Mouse (Mus musculus) heart, postnatal 14 days (tissue): Measurements from ENCODE around the gene Fndc7. TPM values are rescaled to one million over a fixed set of nuclear protein-coding genes. Genes with fewer than 3 reads are reported as not detected.

ENCODE experiments used
- DNase-seq, 2 experiments: peaks; one replicate each; pipeline ENCODE4 v3.0.0; 2021 to 2022
- intact Hi-C: fragments of 180-260 bp; cut with DNase I; formaldehyde crosslinking; loops from one replicate; pipeline ENCODE4 v1.15.1; 2025
- long read RNA-seq, 2 experiments: library from polyadenylated mRNA; stranded (forward); transcript quantifications; one replicate each; pipeline ENCODE4 v2.0.0; 2021
- total RNA-seq, 2 experiments: library from RNA; stranded (reverse); gene quantifications; 2 replicates each; pipeline ENCODE4 v1.2.3; 2021

Fndc7 gene
- under 1 TPM in 1 of 2 experiments, not detected in 1; 0.12 TPM for total RNA-seq
- long read RNA-seq, experiment 1, result 0 reads
- long read RNA-seq, experiment 2, partial matches to known transcripts, result 1 of 1 reads
- long read RNA-seq, experiment 2, other reads (novel, unspliced or antisense), result 0 of 1 reads

DNA sequence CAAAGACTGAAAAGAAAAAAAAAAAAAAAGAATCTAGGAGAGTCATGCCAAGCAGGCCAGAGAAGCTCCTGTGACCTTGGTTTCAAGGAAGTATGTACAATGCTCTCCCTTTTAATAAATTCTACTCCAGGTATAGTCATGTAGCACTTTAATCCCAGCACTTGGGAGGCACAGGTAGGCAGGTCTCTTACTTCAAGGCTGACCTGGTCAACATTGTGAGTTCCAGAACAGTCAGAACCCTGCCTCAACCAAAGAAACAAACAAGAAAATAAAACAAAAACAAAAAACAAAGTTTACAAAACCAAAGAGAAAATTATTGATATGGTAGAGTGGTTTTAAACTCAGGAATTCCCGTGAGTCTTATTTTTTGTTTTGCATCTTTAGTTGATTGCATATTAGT lies at the start of gene Fndc7:
Gene Fndc7 (minus strand): TSS at position 101 of the 400 bp plus-strand sequence.
- DNase-seq, result no peak
- intact Hi-C loops, result no loop called here

DNA sequence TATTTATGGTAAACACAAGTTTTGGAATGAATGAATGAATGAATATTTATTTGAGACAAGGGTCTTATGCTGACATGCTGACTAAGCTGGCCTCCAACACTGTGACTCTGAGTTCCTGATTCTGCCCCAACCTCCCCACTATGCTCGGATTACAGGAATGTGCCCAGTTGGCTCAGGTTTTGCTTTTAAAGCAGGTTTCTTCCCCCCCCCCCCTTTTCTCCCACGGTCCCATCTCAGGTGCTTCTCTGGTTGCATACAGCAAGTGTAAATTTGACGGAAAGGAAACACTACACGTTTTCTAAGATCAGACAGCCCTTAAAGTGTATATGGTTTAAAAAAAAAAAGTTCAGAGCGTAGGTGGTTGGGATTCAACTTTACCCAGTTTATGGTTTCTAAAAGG lies 49.8 kb upstream of the Fndc7 start, which contains the start of gene Henmt1:
Gene Henmt1 (plus strand): TSS at position 301 of the 400 bp plus-strand sequence.
- no peak for DNase-seq
- intact Hi-C loops, result no loop called here

DNA sequence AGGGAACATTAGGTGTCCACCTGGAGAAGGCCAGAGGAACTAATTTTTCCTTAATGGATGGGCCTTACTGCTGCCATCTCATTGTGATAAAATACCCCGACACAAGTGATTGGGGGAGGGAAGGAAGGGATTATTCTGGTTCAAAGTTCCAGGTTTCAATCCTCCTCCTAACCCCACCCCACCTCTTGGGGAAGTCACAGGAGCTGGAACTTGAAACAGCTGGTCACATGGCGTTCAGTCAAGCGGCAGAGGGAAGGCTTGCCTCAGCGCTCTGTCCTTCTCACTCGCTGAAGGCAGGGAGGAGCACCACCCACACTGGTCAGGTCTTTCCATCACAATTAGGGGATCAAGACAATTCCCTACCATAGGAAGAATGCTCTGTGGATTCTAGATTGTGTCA lies 48.9 kb upstream of the Fndc7 start:
- intact Hi-C loops, result no loop called here
- DNase-seq, result no peak

DNA sequence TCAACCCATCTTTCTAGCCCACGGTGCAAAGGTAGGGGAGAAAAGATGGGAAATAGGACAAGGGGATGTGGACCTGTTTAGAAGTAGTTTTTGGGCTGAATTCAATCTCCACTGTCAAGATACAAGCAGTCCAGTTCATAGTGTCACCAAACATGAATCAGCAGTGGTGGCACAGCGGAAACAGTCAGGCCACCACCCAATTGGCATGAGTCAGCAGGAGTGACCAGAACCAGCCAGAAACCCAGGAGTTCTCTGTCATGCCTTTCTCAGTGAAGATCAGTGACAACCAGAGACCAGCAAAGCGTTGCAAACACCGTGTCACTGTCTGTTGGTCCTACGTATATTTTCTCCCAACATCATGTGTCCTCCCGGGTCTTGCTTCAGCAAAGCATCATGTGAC lies 43.7 kb upstream of the Fndc7 start:
- intact Hi-C loops, result no loop called here

DNA sequence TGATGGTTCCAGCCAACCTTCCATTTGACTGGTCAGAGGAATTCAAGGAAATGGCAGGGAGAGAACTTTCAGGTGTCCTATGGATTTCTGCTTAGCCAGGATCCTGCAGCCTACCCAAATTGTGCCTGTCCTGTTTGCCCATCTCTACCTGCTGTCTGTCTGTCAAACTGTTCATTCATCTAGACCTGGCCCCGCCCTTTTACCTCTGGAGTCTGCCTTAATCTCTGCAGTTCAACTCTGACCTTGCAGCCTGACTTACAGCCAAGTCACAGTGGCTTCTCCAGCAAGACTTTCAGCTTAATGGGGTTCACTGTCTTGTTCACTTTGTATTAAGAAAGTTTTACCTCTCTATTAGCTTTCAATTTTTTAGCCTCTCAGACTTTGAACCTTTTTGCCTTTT lies 36.5 kb upstream of the Fndc7 start:
- intact Hi-C loops, result no loop called here
- no peak for DNase-seq

More for the DNA sequence above, 43.7 kb upstream of the Fndc7 start:
- DNase-seq, result no peak

DNA sequence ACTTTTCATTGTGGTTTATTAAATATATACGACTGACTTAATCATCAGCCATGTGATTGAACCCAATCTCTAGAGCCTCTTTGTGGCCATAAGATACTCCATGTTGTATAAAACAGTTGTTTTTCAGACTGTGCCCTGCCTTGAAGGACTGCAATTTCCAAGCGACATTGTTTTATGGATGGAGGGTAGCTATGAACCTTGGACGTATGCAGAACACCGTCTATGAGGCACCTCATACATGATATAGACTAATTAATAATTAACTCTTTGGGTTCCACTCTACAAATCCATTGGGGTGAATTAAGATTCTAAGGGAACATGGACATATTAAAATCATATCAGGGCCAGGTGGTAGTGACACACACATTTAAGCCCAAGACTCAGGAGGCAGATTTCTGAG lies 35.9 kb upstream of the Fndc7 start:
- DNase-seq, result no peak
- intact Hi-C loops, result no loop called here

DNA sequence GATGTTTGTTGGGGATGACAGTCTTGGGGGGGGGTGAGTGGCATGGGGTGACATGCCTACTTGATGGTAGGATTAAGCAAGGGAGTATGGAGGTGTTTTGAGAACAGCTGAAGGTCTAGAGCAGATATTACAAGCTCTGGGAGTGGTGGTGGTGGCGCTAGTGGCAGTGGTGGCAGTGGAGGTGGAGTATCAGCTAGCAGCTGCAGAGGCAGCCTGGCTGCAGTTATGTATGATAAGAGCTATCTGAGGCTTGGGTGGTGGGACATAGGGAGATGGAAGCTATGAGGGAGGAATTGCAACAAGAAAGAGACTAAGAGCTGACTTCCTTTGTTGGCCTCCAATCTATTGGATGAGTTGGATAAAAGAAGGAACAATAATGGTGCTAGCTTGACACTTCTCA lies 32.0 kb upstream of the Fndc7 start:
- intact Hi-C loops, result no loop called here
- DNase-seq, result no peak

DNA sequence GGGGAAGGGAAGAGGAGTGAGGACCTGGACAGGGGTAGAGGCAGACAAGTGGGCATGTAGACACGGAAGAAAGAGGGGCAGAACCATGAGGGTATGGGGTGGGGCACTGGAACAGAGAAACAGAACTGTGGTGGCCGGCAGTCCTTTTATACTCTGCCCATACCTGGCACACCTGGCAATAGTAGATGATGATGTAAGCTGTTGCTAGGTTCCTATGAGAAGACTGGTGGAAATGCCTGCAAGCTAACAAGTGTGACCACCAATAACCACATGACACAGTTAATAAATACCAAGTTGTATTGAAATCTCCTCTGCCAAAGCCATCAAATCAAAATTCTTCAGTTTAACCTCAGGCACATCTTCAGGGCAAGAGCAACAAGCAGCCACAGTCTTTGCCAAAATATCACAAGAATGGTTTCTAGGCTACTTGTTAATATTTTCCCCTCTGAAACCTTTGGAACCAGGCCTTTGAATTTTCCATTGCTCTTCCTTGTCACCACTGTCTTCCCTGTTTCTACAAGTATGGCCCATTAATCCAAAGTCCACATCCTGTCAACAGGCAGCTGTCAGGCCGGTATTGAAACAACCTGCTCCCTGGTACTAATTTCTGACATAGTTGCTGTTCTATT lies 30.7 kb upstream of the Fndc7 start:
- DNase-seq, result no peak
- intact Hi-C loops, result no loop called here

DNA sequence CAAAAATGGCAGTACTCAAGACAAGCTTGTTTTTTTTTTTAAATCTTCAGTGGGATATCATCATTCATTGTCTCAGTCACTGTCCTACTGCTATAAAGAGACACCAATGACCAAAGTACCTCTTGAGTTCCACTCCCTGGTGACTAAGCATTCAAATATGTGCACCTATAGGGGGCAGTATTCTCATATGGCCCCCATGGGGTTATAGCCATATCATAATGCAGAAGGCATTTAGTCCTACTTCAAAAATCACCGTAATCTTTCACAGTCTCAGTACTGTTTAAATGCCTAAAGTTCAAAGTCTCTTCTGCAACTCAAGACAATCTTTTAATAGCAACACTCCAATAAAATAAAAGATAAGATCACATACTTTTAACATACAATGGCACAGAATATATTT lies 29.0 kb upstream of the Fndc7 start:
- intact Hi-C loops, result loop anchor here (10.0 kb wide), 1 partner anchor 354 kb away; the partner anchor contains the start of gene Tmem167b
- no peak for DNase-seq

DNA sequence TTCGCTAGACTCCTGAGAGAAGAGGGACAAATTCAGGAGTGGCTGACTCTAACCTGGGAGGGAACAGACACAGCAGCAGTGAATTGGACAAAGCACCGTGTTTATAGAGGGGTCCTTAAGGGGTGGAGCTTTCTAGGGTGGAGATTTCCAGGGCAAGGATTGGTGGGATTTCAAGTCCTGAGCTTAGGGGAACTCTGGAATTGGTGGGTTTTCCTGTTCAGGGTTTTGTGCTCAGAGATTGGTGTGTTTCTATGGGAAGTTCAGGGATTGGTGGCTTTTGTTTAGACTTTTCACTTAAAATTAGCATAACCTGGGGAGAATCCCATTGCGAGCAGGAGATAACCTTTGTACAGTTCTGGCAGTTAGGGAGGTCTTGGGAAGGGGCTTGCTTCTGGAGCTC lies 28.2 kb upstream of the Fndc7 start:
- intact Hi-C loops, result loop anchor here (10.0 kb wide), 1 partner anchor 353 kb away; the partner anchor contains the start of gene Tmem167b
- no peak for DNase-seq

DNA sequence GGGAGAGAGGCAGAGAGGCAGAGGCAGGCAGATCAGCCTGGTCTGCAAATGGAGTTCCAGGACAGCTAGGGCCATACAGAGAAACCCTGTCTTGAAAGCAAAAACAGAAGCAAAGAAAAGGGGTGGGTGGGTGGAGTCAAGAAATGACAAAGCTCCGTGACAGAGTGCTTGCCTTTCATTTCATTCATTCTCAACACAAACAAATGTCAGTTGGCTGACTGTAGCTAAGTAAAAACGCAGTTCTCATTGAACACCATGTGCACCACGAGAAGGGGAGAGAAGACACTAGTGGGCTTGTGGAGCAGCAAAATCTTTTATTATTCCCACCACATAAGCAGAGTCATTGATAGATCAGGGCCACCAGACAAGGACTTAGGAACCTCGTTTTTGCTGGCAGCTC lies 27.0 kb upstream of the Fndc7 start:
- intact Hi-C loops, result loop anchor here (10.0 kb wide), 1 partner anchor 352 kb away; the partner anchor contains the start of gene Tmem167b
- DNase-seq, result no peak

DNA sequence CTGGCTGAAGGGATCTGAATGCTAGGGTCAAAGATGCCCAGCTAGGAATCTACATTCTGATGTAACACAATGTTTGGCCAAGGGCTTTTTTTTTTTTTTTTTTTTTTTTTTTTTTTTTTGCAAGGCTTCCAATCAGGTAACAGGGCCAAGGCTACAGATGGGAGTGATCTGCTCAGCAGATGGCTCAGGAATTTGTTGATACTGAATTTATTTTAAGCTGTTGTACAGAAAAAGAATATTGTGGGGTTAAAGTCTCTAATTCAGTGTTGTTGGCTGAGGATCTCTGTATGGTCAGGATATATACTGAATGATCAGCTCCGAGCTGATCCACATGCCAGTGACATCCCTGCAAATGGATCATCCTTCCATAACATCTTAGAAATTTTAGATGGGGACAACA lies 26.2 kb upstream of the Fndc7 start:
- intact Hi-C loops, result loop anchor here (10.0 kb wide), 1 partner anchor 351 kb away; the partner anchor contains the start of gene Tmem167b
- no peak for DNase-seq

DNA sequence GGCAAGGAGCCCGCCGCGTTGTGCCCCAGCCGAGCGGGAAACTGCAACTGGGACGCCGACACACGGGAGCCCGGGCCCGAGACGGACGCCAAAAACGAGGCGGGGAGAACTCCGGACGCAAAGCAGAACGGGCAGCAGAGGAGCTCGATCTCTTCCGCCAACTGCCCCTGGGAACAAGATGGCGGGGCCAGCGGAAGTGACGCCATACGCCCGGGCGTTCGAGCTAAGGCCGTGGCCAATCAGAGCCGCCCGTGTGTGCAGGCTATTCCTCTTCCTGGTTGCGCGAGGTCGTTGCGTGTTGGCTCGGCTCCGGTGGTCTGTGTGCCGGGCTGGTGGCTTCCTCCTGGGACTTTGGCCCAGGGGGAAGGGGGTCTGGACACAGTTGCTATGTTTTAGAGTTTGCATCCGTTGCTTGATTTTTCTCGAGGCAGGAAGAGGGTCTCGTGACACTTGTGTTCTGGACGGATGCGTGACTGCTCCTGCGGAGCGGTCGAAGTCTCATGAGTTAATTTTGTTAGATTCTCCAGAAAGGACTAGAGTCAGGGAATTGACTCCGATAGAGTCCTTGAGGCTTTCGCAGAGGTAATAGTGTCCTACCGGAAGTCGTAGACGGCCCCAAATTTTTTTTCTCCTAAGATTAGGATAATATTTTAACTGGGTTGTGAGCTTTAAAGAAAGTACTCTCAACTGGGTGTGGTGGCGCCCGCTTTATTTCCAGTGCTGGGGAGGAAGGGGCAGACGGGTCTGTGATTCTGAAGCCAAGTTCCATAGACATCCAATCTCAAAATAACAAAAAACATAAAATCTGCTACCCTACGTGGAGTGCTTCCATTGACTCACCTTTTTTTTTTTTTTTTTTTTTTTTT lies 22.0 kb upstream of the Fndc7 start, which contains the start of gene Prpf38b:
Gene Prpf38b (minus strand): TSS at position 180 of the 866 bp plus-strand sequence.
- intact Hi-C loops, result loop anchor here (5.0 to 10.0 kb wide), 3 partner anchors 69 to 347 kb away; partner anchors contain the start of genes Stxbp3 and Tmem167b
- peak; percentile 95 to 97 for DNase-seq

DNA sequence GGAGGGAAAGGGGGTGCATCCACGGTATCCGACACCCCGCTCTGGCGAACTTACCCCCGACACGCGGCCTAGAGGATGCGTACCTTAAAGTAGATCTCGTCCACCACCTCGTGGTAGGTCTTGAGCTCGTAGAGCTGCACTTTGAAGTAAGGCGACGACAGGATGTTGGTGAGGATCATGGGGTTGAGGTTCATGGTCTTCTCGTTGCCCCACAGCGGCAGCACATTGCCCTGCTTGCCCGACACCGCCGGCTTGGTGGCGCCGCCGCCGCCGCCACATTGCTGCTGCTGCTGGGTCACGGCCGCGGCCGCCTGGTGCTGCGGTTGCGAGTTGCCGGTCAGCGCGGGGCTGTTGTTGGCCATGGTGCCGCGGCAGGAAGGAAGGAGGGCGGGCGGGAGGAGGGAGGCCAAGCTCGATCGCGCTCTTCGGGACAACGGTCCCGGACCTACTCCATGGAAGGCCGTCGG lies 21.3 kb upstream of the Fndc7 start:
- intact Hi-C loops, result loop anchor here (5.0 to 10.0 kb wide), 3 partner anchors 69 to 346 kb away; partner anchors contain the start of genes Stxbp3 and Tmem167b

DNA sequence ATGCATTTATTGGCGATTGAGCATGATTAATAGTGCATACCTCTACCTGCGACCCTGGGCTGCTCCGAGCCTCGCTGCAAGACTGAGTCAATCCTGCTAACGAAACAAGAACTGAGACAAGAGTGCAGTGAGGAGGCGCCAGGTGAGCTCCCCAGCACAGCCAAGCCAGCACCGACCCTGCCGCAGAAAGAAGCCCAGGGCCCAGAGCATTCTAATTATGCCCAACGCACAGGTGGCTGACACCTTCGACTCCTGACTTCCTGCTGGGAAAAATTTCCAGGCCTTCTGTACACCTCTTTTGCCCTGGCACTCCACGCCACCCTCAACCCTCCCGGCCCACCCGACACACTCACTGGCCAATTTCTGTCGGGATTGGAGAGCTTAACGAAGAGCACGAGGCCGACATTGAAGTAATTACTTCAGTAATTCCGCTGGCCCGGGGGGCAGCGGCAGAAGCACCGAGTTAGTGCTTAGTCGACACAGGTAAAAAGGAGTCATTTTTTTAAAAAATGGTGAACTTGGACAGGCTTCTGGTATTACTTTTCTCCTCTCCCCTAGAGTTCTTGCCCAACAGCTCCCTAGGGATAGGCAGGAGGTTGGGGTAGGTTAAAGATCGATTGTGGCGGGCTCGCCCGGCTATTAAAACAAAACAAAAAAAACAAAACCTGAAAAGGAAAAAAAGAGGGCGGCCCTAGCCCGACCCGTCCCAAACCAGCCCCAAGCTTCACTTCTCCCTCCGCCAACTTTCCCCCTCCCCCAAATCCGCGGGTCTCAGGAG lies 20.7 kb upstream of the Fndc7 start:
- DNase-seq, result no peak
- intact Hi-C loops, result loop anchor here (5.0 to 10.0 kb wide), 3 partner anchors 68 to 346 kb away; partner anchors contain the start of genes Stxbp3 and Tmem167b

More for the DNA sequence above, 21.3 kb upstream of the Fndc7 start:
- peak; percentile 56 to 66 for DNase-seq

DNA sequence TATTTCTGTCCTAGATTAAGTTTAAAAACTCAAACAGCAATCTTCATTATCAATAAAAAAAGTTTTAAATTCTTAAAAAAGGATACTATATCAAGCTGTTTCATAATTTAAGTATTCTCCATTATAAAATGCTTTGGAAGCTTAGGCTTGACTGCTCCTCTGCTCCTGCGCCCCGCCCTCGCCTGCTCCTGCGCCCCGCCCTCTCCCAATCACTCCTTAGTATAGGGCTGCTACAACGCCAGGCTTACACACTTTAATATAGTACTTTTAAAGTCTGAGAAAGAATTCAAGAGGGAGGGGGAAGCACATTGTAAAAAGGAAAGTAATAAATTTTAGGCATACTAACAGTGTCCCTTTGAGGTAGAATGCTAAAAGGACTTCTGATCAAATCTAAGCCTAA lies 13.1 kb upstream of the Fndc7 start:
- intact Hi-C loops, result no loop called here
- DNase-seq, result no peak

DNA sequence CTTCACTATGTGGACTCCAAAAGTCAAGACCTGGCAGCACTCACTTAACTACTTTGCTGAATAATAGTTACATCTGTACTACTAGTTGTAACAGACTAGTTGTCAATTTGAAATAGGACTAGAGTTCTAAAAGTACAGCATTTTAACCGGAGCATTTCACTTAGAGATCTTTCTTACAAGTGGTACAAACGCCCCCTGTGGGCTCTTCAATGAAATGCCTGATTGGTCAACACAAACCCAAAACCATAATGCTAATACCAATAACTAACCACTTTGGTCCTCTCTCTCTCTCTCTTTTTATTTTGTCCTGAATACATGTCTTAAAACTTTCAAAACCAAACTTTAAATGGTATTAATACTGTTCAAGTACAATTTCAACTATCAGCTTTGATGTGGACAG lies 12.2 kb upstream of the Fndc7 start:
- DNase-seq, result no peak
- intact Hi-C loops, result no loop called here

DNA sequence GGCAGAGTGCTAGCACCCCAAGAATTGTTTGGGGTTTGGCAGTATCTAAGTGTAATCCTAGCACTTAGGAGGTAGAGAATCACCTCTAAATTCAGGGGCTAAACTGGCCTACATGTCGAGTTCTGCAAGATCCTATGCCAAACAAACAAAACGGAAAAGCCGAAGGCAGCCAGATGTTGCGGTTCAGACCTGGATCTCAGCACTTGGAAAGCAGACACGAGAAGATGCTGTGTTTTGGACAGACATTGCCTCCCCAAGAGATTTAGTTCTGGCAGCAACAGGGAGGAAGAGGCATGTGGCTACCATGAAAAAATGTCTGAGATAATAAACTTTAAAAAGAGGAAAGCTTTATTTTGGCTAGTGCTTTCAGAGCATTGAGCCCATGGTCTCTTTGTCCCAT lies 10.9 kb upstream of the Fndc7 start:
- intact Hi-C loops, result no loop called here
- peak in 1 of 2 experiments; percentile 13 for DNase-seq

DNA sequence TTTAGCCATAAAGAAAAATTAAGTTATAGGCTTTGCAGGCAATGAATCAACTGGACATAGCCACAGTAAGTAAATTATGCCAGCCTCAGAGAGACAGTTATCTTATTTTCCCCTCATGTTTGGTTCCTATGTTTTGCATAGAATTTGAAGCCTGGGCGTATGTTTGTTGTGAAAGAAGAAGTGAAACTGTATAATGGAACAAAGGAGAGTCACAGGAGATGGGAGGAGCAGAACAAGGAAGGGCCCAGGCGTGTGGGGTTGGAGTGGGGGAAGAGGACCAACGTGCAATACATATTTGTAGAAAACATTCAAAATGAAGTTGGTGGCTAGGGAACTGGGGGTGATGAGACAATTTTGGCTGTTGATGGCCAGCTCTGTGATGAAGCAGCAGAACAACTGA lies 10.3 kb upstream of the Fndc7 start:
- intact Hi-C loops, result no loop called here

DNA sequence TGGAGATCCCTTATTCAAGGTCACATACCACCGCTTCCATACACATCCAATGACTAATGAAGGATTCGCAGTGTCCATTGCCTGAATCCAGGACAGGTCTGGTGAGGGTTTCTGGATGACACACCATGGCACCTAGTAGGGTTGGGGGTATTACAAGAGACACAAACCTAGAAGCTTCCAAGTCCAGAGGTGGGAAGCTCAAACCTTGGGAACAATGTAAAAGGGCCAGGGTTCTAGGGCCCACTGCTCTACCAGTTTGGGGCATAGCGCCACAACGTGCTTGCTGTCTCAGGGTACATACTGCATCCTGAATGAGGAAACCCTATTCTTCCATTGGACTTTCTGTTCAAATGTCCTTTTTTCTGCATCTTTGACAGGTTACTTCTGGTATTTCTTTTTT lies 8.8 kb upstream of the Fndc7 start:
- no peak for DNase-seq
- intact Hi-C loops, result no loop called here

More for the DNA sequence above, 10.3 kb upstream of the Fndc7 start:
- DNase-seq, result no peak
